Mouse (Mus musculus): ENCODE results near the gene Prkce.

DNA sequence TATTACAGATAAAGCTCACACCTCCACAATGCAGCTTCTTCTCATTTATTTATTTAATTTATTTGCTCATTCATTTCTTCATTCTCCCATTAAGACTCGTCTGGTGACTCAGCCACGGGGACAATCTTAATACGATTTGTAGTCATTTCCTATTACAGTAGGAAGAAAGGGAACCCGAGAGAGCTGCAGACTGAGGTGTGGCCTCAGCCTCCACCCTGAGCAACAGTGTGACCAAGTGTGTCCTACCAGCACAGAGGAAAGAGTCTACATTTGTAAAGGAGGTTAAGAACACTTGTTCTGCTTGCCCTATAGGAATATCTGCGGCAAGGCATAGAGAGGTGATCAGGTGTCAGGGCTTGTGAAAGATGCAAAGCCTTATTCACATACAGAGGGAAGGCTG, 155.3 kb downstream of the Prkce start:
- no peak for TF ChIP-seq EP300 (IDR thresholded peaks at IDR 0.05; ENCODE audit: low read depth)
- no peak for TF ChIP-seq CTCF (IDR thresholded peaks at IDR 0.05; ENCODE audit: low read depth)
